Mouse (Mus musculus): ENCODE results near the gene Myh2. TPM values are rescaled to one million over a fixed set of nuclear protein-coding genes. Genes with fewer than 3 reads are reported as not detected.

The Myh2 gene
- polyA plus RNA-seq, 1 experiment, result not detected

DNA sequence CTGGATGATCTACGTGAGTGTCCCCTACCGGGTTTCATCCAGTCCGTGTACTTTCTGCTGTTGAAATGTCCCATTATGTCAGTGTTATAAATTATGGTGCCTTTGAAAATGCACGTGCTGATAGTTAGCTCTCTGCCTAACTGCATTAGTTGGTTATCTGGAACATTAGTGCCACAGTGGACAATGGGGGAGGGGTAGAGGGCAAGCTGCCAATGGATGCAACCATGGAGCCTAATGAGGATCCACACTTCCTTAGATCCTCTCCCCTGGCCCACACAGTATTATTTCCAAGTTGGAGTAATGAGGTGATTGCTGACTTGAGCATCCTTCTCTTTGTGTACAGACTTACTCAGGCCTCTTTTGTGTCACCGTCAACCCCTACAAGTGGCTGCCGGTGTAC lies 70.2 kb downstream of the Myh2 start:
- Histone ChIP-seq H3K4me3 (ENCODE audit: control insufficient read depth, low read depth, low read length) (no peak overlapping the region), H3K36me3 (ENCODE audit: control insufficient read depth, insufficient read depth, low read length) (no peaks in the 10 kb centered on the region), H3K4me1 (ENCODE audit: control insufficient read depth, insufficient read depth, low read length) (no peaks in the 10 kb centered on the region), H3K27me3 (ENCODE audit: control insufficient read depth, insufficient read depth, low read length) (no peaks in the 10 kb centered on the region), H3K27ac (ENCODE audit: control insufficient read depth, insufficient read depth, low read depth, low read length) (no peak overlapping the region)
- TF ChIP-seq POLR2A (IDR thresholded peaks at IDR 0.05; ENCODE audit: control insufficient read depth, low read depth, low read length), result no peak
- no peak for TF ChIP-seq CTCF (IDR thresholded peaks at IDR 0.05; ENCODE audit: control insufficient read depth, insufficient read depth, insufficient replicate concordance, low read depth, low read length)

Other genes with a start within 250 kb of the Myh2 start
- gene Tmem238l, start 214.4 kb upstream of the Myh2 start, polyA plus RNA-seq (2012; rRNA removed), result 3.0 TPM in 1 of 2 replicates, not detected in the other
- 0.19 and 0.22 TPM in 2 replicates for gene Tmem220, start 145.9 kb upstream of the Myh2 start, polyA plus RNA-seq (2012; rRNA removed)
- 5.5 and 7.6 TPM in 2 replicates for gene Adprm, start 118.4 kb upstream of the Myh2 start, polyA plus RNA-seq (2012; rRNA removed)
- gene Sco1, start 118.4 kb upstream of the Myh2 start, polyA plus RNA-seq (2012; rRNA removed), result 1.1 and 1.8 TPM in 2 replicates
- 0.09 and 0.12 TPM in 2 replicates for gene Myh3, start 92.7 kb upstream of the Myh2 start, polyA plus RNA-seq (2012; rRNA removed)
- gene Myh1, start 29.0 kb downstream of the Myh2 start, polyA plus RNA-seq (2012; rRNA removed), result 0.20 and 0.30 TPM in 2 replicates
- 0.02 TPM in 2 replicates for gene Myh4, start 67.0 kb downstream of the Myh2 start, polyA plus RNA-seq (2012; rRNA removed)
- gene Myh8, start 106.1 kb downstream of the Myh2 start, polyA plus RNA-seq (2012; rRNA removed), result not detected in 2 replicates
- 0.18 and 0.25 TPM in 2 replicates for gene Myh13, start 150.6 kb downstream of the Myh2 start, polyA plus RNA-seq (2012; rRNA removed)